Mouse (Mus musculus) liver, adult (tissue): Measurements from ENCODE around the gene Tet3.

Experiments
- GATA4 ChIP-seq: IDR thresholded peaks from 2 replicates; pipeline ENCODE4 v1.6.1; 2014; ENCODE audit warnings: mild to moderate bottlenecking, low read length; ENCODE audit not compliant: insufficient replicate concordance

Gene Tet3

DNA sequence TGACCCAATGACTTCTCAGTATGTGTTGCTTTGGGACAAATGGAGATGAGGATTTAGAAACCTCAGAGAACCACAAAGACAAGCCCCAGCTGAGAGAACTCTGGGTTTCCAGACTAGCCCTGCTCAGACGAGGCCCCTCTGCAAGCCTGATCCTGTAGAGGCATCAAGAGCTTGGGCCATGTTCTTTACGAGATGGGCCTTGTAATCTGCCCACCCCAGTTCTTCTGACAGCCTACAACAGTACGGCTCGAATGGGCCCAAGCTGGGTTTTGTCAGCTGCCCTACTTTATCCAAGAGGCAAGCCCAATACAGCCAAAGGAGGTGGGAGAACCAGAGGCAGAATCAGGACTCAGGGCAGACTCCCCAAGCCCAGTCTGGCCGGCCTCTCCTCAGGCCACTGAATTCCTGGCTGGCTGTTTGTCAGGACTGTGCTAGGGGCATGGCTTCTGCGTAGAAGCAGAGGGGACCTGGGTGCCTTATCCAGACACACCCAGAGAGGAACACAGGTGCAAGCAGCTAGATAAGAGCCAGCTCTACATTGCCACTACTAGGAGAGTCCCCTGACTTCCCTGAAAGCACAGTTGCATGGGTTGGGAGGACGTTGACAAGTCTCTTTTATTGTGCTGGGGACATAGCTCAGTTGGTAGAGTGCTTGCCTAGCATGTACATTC lies 107.3 kb downstream of the Tet3 start:
- TF ChIP-seq GATA4 = no peak

- TF ChIP-seq GATA4 = no peak
Measured at GRCm38 (mm10) chr6:83350851-83351405, 108.0 kb downstream of the Tet3 start.

DNA sequence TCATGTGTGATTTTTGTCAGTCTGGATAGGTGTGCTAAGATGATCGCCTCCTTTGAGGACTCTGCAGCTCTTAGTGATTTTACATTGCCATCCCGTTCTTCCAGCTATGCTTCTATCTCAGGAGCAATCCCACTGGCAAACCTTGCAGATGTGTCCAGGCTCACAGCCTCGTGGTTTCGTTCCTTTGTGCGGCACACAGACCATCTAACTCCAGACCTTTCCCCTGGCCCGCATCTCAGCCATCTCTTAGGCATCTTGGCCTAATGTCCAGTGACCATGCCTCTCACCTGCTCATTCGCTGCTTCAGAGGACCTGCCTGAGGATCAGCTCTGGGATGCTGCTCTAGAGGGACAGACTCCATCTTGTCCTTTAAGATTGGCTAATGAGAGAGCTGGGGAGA lies 108.7 kb downstream of the Tet3 start:
- no peak for TF ChIP-seq GATA4

- no peak for TF ChIP-seq GATA4
Measured at GRCm38 (mm10) chr6:83349274-83349958, 109.5 kb downstream of the Tet3 start.

DNA sequence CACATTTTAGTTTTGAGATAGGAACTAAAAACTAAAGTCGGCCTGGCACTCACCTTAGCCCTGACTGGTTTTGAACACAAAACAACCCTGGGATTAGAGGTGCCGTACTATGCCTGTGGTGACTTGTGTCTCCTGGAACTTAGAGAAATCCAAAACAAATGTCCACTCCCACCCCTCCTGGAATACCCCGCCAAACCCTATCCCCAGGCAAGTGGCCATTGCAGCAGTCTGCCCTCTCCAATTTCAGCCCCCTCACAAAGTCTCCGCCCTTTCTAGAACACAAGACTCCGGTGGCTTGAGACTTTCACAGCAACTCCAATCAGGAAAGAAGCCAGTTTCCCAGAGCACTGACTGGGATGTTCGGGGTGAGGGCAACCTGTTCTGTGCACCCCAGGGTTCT lies 110.0 kb downstream of the Tet3 start, which contains the start of gene Bola3:
Gene Bola3 (plus strand): TSS at position 275 of the 400 bp plus-strand sequence.
- no peak for TF ChIP-seq GATA4

DNA sequence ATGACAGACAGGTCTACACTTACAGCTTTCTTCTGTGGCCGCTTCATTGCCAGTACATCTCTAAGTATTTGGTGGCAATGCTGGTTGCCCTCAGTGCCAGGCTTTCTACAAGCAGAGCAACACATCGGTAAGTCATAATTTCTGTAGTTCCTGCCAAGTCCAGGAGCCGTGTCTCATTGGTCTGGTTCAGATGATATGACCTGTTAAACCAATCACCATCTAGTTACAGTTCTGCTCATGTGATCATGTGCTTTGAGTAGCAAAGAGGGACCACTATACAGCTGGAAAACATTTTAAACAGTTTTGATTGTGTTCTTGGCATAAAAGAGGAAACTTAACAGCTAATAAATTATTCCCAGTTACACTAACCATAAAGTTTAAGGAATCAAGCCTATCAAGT lies 111.0 kb downstream of the Tet3 start:
- no peak for TF ChIP-seq GATA4

GRCm38 (mm10) chr6:83342957-83343356 lies 115.9 kb downstream of the Tet3 start:
- no peak for TF ChIP-seq GATA4

DNA sequence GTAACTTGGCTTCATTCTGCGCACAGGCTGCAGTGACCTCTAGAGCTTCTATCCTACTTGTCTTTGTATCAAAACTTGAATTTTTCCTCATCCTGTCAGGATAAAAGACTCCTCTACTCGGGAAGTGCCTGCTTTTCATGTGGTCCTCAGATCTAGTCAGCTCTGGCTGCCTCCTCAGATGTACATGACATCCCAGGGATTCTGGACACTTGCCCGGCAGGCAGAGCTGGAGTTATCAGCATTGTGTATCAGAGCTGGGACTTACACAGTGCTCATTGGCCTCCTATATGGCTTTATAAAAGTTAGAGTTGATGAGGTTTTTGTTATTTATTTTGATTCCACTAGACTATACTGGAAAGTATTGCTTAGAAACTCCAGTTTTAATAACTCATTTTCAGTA lies 117.5 kb downstream of the Tet3 start:
- no peak for TF ChIP-seq GATA4

DNA sequence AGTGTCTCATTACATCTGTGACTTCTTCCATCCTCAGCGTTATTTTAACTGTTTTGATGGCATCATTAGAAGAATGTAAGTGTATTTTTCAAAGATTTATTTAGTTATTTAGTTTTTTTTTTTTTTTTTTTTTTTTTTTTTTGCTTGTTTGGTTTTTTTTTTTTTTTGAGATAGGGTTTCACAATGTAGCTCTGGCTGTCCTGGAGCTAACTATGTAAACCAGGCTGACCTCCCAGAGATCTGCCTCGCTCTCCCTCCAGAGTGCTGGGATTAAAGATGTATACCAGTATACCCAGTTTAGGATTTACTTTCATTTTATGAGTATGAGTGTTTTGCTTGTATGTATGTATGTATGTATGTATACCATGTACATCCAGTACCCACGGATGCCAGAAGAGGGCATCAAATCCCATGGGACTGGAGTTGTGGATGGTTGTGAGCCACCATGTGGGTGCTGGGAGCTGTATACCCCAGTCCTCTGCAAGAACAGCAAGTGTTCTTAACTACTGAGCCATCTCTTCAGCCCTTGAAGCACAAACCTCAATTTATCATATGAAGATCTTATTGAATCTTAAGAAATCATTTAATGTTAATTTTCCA lies 131.2 kb downstream of the Tet3 start:
- TF ChIP-seq GATA4 = no peak

DNA sequence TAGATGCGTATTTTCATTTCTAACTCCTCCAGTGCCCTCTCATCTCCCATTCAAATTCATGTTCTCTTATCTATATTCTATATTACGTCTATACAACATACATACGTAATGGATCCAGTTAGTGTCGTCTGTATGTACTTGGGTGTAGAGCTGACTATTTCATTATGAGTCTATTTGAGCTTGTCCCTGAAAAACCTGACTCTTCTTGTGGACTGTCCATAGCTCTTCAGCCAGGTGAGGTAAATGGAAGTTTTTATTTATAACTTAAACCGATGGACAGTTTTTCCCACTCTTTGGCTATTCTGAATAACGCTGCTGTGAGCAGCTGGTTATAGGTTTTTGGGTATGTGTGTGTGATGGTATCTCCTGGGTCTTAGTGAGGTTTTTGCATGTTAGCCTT lies 132.1 kb downstream of the Tet3 start:
- TF ChIP-seq GATA4 = no peak

GRCm38 (mm10) chr6:83326394-83326736 lies 132.5 kb downstream of the Tet3 start:
- TF ChIP-seq GATA4 = no peak

- TF ChIP-seq GATA4 = peak; percentile 32; the same call in 1 of the 2 replicates
Measured at GRCm38 (mm10) chr6:83325525-83326393, 133.1 kb downstream of the Tet3 start, which contains the start of the genes Mthfd2 and Mob1a. Gene Mthfd2 (minus strand): TSS chr6:83325908. Gene Mob1a (plus strand): TSS chr6:83326016.

GRCm38 (mm10) chr6:83323652-83324419 lies 135.0 kb downstream of the Tet3 start:
- TF ChIP-seq GATA4 = no peak

DNA sequence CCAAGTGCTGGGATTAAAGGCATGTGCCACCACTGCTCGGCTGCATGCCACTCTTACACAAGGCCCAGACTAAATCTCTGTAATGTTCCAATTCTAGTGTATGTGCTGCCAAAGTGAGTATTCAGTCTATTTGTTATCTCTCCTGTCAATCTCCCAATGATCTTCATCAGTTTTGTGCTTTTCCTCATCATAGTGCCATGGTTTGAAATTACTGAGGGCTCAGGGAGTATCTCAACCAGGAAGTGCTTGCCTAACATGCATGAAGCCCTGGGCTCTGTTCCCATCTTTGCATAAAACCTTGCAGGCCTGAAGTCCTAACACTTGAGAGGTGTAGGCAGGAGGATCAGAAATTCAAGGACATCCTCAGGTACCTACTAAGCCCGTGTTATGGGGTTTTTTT lies 136.1 kb downstream of the Tet3 start:
- TF ChIP-seq GATA4 = no peak
